Mouse (Mus musculus) embryo, embryonic 10.5 days (tissue): ENCODE data around the gene Gm826.
A peak's percentile ranks its signal among the peaks of the same experiment; 100 is the strongest.

Source experiments
- DNase-seq: peaks from one replicate; pipeline ENCODE4 v3.0.0-alpha.2; 2015; ENCODE audit warnings: low spot score

The Gm826 gene

GRCm38 (mm10) chr2:160354319-160354718, 20.4 kb upstream of the Gm826 start:
- DNase-seq, result no peak

DNA sequence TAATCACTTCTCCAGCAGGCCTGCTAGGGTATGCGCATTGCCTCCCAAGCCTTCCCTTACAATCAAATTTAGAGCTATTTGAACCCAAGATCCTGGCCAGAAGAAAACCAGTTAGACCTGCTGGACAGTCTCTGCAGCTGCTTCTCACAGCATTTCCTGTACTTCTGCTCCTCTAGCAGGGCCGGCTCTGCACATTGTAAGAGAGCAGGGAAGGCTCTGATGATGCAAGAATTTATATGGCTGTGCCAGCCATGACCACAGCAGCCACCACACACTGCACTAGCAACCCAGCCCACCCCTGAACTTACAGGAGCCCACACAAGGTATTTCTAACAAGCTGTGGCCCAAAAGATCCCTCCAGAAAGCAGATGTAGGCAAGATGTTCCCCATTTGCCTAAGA, 19.6 kb upstream of the Gm826 start:
- DNase-seq, result no peak

DNA sequence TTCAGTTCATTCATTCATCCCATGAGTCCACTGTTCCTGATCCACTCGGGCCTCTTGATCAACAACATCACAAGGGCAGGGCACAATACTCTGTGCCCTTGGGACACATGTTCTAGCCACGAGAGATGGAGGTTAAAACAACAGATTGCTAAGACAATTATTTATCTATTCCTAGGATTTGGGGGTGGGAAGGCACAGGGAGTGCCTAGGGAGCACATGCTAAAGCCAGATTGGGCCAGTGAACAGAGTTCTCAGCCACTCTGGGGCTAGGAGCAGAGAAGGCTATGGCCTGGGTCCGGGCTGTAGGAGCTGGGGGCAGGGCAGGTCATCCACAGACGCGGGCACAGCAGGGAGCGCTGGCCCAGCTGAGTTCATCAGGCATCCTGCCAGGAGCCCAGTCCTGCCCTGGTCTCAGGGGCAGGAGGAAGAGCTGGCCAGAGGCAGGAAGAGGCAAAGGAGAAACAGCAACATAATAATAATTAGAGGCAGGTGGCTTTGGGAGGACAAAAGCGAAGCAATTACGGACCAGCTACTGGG, 17.1 kb upstream of the Gm826 start:
- no peak for DNase-seq

GRCm38 (mm10) chr2:160349578-160349977, 15.6 kb upstream of the Gm826 start:
- DNase-seq, result no peak

DNA sequence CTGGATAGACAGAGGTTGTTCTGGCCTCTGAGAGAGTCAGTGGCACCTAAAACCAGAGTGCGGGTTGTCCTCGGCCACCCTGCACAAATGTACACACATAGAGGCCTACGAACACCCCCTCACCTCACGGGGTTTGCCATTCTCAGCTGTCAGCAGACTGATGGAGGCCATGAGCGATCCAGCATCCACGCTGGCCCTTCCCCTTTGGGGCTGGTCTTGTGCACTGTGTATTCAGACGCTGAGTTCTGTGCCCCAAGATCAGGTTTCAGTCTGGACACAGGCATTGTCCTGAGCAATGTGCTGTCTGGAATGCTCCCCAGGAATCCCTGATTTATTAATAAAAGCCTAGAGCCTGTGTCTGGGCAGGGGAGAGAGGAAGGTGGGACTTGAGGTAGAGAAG, 14.8 kb upstream of the Gm826 start:
- DNase-seq, result peak; percentile 69

DNA sequence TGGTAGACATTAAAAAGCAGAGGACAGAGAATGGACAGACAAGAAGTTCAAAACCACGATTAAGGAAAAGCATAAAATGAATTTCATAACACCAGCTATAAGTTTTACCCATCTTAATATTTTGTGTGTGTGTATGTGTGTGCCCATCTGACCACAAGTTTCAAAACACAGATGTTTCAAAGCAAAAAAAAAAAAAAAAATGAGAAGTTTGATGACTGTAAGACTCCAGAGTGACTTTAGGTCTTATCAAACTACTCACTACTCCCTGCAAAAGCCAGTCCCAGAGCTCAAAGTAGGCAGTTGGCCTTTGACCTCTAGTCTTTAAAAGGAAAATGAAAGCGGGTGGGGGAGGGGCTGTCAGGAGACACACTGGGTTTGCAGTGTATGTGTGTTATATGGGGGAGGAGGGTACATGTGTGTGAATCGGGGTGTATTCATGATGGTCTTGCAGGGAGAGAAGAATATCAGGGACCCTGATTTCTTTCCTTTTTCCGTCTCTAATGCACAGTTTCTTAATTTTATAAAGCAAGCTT, 14.2 kb upstream of the Gm826 start:
- peak; percentile 83 for DNase-seq

- DNase-seq, result no peak
Observed at GRCm38 (mm10) chr2:160345644-160346043, 11.7 kb upstream of the Gm826 start.

GRCm38 (mm10) chr2:160340121-160340520, 6.2 kb upstream of the Gm826 start:
- no peak for DNase-seq

- DNase-seq, result no peak
Observed at GRCm38 (mm10) chr2:160339595-160339994, 5.6 kb upstream of the Gm826 start.

DNA sequence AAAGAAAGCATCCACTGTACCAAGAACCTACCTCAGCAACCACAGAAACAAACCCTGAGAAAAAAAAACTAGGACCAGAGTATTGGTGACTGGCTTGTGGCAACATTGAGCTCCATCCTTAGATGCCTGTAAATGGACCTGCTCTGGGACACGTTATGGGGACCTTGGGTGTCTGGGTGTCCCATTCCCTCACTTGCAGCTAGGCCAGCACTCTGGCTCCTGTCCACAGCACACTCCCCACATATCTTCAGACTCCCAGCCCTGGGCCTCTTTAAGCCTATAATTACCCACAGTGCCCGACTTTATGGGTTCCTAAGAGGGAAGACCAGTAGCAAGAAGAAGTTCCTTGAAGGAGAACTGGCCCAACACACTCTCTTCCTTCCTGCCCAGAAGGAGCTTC, 2.1 kb upstream of the Gm826 start:
- no peak for DNase-seq

DNA sequence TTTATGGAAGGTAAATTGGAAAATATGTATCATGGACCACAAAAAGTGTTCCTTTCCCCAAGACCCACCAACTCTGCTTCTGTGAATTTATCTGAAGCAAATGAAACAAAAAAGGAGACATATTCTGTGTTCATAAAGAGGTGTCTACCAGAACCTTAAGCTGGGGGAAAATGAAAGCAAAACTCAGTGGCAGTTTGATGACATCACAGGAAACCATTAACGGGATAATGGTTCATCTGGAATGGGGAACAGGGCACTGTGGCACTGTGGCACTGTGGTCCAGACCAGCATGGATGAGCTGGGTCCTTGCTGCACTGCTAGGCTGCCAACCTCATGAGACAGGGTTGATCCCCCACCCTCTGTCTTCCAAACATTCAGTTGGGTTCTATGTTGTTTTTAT, 1.1 kb upstream of the Gm826 start:
- no peak for DNase-seq

DNA sequence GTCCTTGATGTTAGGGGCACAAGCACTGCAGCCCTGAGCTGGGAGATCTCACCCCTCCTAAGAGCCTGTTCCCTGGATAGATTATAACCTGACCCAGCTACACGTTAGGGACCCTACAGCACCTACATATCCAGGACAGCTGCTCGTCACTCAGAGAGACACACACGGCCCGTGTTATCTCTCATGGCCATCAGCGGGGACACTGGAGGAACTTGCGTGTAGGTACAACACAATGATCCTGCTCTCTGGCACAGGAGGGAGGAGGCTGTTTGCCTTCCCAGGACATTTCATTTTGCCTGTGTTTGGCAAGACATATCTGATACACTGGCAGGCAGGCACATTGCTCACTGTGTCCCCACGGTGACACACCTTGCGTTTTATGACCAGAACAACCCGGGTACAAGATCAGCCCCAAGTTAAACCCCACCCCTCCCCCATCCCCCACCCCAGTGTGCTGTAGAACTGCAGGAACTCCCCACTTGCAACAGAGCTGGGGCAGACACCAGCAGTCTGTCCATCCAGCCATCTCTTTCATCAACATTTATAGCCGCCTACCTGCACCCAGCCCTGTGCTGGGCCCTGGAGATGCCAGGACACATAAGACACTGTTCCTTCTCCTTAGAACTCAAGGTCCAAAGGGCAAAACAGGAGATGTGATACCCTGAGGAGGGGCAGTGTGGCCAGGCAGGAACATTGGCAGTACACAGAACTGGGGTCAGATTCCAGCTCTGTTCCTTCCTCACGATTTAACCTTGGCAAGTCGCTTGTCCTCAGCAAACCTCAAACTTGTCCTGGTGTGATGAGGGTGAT, 1.2 kb downstream of the Gm826 start:
- no peak for DNase-seq

GRCm38 (mm10) chr2:160328886-160329285, 5.1 kb downstream of the Gm826 start:
- no peak for DNase-seq

DNA sequence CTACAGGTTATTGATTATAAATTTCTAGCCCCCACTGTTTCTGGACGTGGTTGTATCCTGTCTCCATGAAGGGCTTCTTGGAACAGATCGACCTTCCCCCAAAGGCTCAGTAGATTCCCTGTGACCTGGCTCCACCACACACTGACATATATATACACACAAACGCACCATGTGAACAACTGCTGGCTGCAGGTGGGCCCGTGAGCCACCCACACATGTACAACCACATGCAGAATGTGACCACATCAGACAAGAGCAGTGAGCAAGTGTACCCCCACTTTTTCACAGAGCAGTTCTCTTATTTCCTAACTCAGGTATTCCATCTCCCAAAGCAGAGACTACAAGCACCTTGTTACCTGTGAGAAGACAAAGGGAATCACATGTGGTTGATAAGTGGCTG, 6.2 kb downstream of the Gm826 start:
- DNase-seq, result no peak

- no peak for DNase-seq
Observed at GRCm38 (mm10) chr2:160327167-160327566, 6.8 kb downstream of the Gm826 start.

DNA sequence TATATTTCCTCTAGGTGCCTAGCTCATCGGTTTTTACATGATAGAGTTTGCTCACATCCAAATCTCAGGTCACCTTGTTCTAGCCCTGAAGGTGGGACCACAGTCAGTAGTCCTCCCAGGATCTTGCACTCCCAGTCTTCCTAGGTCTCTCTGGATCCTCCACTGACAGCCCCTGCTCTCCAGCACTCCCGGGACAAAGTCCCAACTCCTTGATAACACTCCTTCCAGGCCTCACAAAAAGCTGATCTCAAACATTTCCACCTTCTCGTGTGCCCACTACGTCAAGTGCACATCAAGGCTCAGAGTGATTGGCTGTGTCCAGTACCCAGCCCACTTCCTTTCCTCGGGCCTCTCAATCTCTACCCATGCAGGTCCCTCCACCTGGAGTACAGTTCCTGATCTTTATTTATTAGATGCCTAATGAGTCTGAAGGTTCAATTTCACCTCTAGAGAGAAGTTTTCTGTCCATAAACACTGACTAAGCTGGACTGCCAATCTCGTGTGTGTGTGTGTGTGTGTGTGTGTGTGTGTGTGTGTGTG, 8.8 kb downstream of the Gm826 start:
- DNase-seq, result no peak

- no peak for DNase-seq
Observed at GRCm38 (mm10) chr2:160321829-160322228, 12.1 kb downstream of the Gm826 start.

DNA sequence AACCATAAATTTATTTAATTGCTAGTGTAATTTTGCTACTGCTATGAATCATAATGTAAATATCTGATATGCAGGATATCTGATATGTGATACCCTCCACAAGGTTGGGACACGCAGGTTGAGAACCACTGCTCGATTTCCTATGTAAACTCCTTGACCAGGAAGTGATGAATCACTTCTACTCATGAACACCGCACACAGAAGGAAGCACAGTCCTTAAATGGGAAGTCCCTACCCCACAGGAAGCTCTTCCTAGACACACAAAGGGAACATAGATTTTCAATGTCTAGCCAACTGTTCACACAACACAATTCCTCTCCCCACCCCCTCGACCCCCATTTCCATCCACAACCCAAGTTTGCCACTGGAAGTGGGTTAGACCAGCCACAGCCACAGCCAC, 15.7 kb downstream of the Gm826 start:
- DNase-seq, result no peak

- DNase-seq, result no peak
Observed at GRCm38 (mm10) chr2:160313595-160314007, 20.4 kb downstream of the Gm826 start.

DNA sequence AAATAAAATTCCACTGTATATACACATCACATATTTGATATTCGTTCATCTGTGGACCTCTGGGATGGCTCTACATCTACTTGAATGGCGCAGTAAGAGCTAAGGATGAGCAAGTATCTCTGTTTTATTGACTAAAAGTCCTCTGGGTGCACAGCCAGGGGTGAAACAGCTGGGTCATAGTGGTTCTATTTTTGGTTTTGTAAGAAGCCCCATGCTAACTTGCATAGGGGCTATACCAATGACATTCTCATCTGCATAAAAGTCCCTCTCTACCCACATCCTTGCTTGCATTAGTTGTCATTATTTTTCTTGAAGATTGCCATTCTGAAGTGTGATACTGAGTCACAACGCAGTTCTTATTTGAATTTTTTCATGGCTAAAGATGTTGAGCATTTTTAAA, 28.9 kb downstream of the Gm826 start:
- no peak for DNase-seq

GRCm38 (mm10) chr2:160303992-160304391, 30.0 kb downstream of the Gm826 start:
- DNase-seq, result no peak

DNA sequence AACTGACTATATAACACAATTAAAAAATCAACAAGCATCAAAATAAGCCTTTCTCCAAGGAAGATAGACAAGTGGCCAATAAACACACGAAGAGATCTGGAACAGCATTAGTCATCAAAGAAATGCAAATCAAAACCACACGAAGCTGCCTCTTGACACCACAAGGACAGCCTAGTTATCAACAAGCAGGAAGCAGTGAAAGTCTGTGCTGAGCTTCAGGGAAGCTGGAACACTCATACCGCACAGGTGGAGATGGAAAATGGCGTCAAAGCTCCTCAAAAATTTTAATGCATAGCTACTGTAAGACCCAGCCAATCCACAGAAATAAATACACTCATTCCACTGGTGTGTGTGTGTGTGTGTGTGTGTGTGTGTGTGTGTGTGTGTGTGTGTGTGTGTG, 31.9 kb downstream of the Gm826 start:
- DNase-seq, result no peak

GRCm38 (mm10) chr2:160298586-160298985, 35.4 kb downstream of the Gm826 start:
- no peak for DNase-seq
